Mouse (Mus musculus) CD4-positive, CD25-positive, alpha-beta regulatory T cell, adult 2 months (primary cell): ENCODE data around the gene Krt222.

Experiments
- DNase-seq: peaks from one replicate; pipeline ENCODE4 v3.0.0-alpha.2; 2012; ENCODE audit warnings: low read depth, low spot score

Gene Krt222

DNA sequence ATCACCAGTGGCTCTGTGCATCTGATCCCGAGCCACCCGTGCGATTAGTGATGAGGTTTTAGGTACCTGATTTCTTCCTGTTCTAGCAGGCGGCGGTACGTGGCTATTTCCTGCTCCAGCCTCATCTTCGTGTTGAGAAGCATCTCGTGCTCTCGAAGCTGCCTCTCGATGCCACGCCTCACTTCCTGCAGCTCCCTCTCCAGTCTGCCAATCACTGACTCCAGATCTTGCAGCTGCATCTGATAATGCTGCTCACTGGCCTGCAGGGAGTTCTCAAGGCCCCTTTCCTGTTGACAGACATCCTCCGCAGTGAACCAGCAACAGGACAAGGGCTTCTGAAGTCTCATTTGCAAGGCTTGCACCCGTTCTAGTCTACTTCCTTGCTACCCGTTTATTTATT lies 5.4 kb downstream of the Krt222 start:
- peak; percentile 92 for DNase-seq

DNA sequence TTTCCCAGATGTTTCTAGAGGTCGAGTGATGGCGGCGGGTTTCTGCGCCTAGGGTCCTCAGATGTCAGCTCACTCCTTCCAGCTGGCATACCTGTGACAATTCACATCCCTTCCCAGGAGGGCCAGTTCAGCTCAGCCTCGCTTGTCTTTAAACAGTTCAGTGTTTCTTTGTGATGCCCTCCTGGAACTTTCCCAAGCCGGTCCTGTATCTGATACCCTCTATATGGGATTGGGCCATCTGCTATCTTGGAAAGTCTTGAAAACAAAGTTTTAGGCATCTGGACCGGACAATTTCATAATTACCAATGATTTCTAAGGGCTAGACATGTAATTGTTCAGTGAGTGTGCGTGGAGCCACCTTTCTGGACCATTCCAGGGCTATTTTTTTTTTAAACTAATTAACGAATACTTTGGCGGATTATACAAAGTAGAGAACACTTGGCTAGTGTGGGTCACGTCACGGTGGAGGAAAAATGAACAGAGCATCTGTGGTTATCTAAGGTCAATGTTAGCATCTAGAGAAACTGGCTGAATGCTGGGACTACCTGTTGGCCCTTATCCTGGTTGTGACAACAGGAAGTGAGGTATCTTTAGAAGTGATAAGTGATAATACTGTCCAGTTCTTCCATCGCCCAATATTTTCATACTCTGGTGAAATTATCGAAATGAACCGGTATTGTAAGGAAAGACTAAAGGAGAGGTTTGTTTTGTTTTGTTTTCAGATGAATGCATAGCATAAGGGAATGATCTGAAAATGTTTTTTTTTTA lies 12.7 kb downstream of the Krt222 start:
- DNase-seq, result no peak

DNA sequence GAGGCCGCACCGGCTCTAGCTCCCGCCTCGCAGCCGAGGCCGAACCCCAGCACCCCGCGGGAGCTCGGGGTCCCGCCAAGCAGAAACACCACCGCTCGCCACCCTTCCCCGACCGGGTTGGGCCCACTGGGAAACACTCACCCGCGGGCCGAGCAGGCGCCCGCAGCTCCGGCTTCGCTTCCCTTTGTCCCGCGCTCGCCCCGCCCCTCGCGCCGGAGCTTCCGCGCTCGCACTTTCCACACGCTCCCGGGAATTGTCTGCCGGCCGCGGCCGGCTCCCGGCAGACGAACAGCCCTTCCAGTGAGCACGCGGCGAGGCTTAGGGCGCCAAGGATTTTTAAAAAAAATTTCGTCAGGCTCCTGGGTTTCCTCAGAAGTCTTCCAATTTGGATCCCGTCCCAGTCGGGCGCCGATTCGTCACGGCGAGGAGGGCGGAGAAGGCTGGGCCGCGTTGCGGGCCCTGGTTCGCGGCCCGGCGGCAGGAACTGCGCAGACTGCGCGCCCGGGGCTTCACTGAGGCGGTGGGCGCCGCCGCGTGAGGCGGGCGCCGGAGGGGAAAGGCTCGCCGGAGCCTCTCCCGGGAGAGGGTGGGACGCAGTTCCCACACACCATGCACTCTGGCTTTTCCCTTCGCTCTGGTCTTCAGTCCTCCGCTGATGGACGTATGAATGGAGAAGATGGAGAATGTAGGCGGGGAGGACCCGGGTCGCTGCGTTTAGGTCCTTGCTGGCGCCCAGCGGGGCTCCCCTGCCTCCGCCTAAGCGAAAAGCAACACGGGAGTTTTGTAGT lies 13.4 kb downstream of the Krt222 start, which contains the start of gene Smarce1:
Gene Smarce1, minus strand, starts transcription at position 757 of the 788 bp plus-strand sequence.
- DNase-seq, result peak; percentile 88

DNA sequence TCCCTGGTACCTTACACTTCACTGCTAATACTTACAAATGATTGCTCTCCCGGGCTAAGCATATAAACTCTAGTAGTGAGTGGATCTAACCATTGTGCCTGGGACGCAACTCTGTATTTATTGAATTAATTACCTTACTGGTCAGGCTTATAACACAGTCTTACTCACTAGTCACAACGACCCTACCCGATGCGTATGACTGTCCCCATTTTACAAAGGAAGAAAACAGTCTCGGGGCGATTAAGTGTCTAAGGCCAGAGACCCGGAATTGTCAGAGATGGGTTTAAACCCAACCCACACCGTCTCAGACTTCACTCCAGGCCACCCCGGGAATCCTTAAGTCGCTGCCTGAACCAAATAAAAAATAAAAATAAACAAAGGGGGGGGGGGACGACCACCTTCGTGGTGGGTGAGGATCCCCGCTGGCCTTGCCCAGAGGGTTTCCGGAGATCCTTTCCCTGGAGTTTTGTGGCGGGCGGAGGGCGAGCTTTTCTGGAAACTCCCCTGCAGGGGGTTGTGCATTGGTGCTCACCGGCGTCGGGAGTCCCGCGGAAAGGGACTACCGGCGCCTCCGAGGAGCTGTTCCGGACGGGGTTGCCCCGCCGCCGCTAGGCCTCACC lies 14.1 kb downstream of the Krt222 start:
- peak; percentile 32 for DNase-seq

DNA sequence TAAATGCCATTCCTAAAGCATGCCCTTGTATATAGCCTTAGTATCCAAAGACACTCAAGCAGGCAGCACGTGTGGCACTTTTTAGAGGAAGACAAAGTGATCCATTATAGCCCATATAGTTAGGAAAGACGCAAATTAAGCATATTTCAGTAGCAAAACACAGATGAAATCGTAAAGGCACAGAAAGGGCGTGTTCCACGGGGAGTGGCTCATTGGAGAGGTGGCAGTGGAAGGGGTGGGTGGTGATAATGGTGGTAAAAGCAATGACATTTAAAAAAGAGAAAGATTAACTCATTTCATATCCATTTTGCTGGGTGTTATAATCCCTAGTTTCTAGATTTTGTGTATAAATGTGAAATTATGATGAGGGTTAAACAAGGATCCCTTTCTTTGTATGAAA lies 17.6 kb downstream of the Krt222 start:
- DNase-seq, result no peak

- no peak for DNase-seq
Measured at GRCm38 (mm10) chr11:99223310-99223709, 20.6 kb downstream of the Krt222 start.

GRCm38 (mm10) chr11:99221811-99222210 lies 22.1 kb downstream of the Krt222 start:
- no peak for DNase-seq

- no peak for DNase-seq
Measured at GRCm38 (mm10) chr11:99217248-99217986, 26.5 kb downstream of the Krt222 start.

DNA sequence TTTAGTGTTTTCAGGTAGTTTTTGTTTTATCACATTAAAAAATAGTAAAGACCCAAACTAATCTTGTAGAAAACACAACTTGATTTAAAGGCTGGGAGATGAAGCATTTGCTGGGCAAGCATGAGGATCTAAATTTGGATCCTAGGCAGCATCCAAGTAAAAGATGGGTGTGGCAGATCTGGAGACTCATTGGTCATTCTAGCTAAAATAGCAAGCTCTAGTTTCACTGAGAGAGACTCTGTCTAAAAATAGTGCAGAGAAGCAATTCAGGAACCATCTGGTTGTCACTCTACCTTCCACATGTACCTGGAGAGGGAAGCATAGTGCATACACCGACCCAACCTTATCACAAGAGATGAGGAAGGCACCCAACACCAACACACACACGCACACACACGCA lies 27.7 kb downstream of the Krt222 start:
- DNase-seq, result no peak

GRCm38 (mm10) chr11:99212693-99213092 lies 31.2 kb downstream of the Krt222 start:
- no peak for DNase-seq

GRCm38 (mm10) chr11:99211964-99212363 lies 31.9 kb downstream of the Krt222 start:
- no peak for DNase-seq

- DNase-seq, result no peak
Measured at GRCm38 (mm10) chr11:99208105-99208669, 35.7 kb downstream of the Krt222 start.

GRCm38 (mm10) chr11:99207449-99207848 lies 36.4 kb downstream of the Krt222 start:
- no peak for DNase-seq

DNA sequence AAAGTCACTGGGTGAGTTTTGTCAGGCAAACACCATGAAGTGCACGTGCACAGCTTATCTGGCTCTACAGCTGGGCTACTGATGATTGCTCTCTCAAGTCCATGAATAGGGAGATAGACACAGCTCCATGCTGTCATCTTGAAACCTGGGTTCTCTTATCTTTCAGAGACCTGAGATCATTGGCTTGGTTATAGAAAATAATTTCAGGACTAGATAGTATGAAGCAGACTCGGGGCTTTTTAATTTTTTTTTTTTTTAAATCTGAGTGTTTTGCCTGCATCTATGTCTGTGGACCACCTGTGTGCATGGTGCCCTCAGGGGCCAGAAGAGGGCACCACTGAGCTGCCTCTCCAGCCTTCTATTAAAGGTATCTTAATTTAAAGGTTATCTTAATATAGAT lies 36.9 kb downstream of the Krt222 start:
- peak; percentile 79 for DNase-seq

GRCm38 (mm10) chr11:99189154-99189582 lies 54.7 kb downstream of the Krt222 start:
- peak; percentile 91 for DNase-seq

DNA sequence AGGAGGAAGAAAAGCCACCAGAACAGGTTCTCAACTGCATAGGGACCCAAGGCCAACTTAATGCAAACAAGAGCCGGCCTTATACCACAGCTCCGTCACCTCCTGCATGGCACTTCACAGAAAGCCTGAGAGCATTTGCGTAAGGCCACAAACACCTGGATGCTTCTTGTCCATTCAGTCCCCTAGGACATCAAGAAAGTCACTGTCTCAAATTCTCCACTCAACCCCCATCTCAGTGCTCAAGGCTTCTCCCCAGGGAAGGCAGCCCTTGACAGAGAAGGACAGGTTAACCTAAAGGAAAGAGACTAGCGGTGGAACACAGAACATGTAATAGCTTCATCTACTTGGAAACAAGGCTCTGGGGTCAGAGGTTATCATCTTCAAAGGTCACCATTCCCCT lies 56.5 kb downstream of the Krt222 start:
- no peak for DNase-seq

DNA sequence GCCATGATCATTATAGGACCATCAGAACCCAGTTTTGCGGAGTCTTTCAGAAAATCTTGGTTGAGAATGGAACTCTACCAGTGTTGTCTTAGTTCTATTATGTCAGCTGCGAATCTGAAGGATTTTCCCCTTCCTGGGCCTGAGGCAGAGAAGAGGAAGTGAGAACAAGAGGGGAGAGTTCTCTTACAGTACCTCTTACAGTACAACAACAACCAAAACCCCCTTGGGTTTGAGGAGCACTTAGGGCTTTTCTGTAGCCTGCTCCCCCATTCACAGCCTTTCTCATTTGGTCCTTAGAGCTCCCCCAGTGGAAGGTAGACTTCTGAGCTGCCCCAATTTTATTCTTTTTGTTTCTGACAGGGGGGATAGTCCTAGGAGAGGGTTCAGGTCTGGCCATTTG lies 57.0 kb downstream of the Krt222 start:
- peak; percentile 49 for DNase-seq
